Mouse (Mus musculus) liver, embryonic 14.5 days (tissue): ENCODE measurements around the gene Olr1.

ENCODE experiments used
- CTCF ChIP-seq: IDR thresholded peaks from 2 replicates; pipeline ENCODE4 v1.5.1; 2016; ENCODE audit warnings: antibody characterized with exemption, low read depth, control low read depth
- EP300 ChIP-seq: IDR thresholded peaks from 2 replicates; pipeline ENCODE4 v1.6.1; 2016; ENCODE audit warnings: antibody characterized with exemption, low read depth

- no peak for TF ChIP-seq CTCF
- TF ChIP-seq EP300 = no peak
These were observed 27.1 kb upstream of the Olr1 start for GRCm38 (mm10) chr6:129534057-129534456.
